Mouse (Mus musculus) left cerebral cortex, adult 9 months (tissue): ENCODE measurements at regions not wholly inside any gene's neighbourhood (a gene's known extent, or its start where the extent isn't known, plus 50 kb on each side); places are given as distances from the start of the nearest gene placed in this dataset.

Experiments used
- DNase-seq, 2 experiments: peaks; one replicate each; pipeline ENCODE4 v3.0.0; 2022; ENCODE audit warnings: low spot score in 2 of 2

- no peak for DNase-seq
These were observed 349.3 kb downstream of the Zfp619 start for GRCm38 (mm10) chr7:39866674-39867428.

- DNase-seq: peak; percentile 2 to 7
These were observed 349.9 kb downstream of the Zfp619 start for GRCm38 (mm10) chr7:39867451-39867850.

- no peak for DNase-seq
These were observed 364.5 kb downstream of the Zfp619 start for GRCm38 (mm10) chr7:39882113-39882512.

- DNase-seq: peak; percentile 14 to 26
These were observed 376.8 kb downstream of the Zfp619 start for GRCm38 (mm10) chr7:39894208-39894896.

- peak; percentile 5 to 20 for DNase-seq
These were observed 379.4 kb downstream of the Zfp619 start for GRCm38 (mm10) chr7:39896918-39897317.

GRCm38 (mm10) chr7:39898268-39898667 lies 380.7 kb downstream of the Zfp619 start:
- DNase-seq: no peak

- DNase-seq: no peak
These were observed 416.4 kb downstream of the Zfp619 start for GRCm38 (mm10) chr7:39933946-39934345.

GRCm38 (mm10) chr7:39937262-39937661 lies 419.7 kb downstream of the Zfp619 start:
- DNase-seq: no peak

GRCm38 (mm10) chr7:39942262-39942900 lies 424.8 kb downstream of the Zfp619 start:
- no peak for DNase-seq

- DNase-seq: no peak
These were observed 436.5 kb downstream of the Zfp619 start for GRCm38 (mm10) chr7:39954110-39954509.

- no peak for DNase-seq
These were observed 437.4 kb downstream of the Zfp619 start for GRCm38 (mm10) chr7:39954931-39955330.

- DNase-seq: no peak
These were observed 460.6 kb downstream of the Zfp619 start for GRCm38 (mm10) chr7:39978121-39978520.

- no peak for DNase-seq
These were observed 464.1 kb downstream of the Zfp619 start for GRCm38 (mm10) chr7:39981647-39982046.
